Mouse (Mus musculus): ENCODE measurements around the gene Clpp. TPM values are rescaled to one million over a fixed set of nuclear protein-coding genes. Genes with fewer than 3 reads are reported as not detected.
A peak's percentile ranks its signal among the peaks of the same experiment; 100 is the strongest.

Gene Clpp
- total and polyA plus RNA-seq, 2 experiments from 2014 or later, result 105 to 159 TPM

DNA sequence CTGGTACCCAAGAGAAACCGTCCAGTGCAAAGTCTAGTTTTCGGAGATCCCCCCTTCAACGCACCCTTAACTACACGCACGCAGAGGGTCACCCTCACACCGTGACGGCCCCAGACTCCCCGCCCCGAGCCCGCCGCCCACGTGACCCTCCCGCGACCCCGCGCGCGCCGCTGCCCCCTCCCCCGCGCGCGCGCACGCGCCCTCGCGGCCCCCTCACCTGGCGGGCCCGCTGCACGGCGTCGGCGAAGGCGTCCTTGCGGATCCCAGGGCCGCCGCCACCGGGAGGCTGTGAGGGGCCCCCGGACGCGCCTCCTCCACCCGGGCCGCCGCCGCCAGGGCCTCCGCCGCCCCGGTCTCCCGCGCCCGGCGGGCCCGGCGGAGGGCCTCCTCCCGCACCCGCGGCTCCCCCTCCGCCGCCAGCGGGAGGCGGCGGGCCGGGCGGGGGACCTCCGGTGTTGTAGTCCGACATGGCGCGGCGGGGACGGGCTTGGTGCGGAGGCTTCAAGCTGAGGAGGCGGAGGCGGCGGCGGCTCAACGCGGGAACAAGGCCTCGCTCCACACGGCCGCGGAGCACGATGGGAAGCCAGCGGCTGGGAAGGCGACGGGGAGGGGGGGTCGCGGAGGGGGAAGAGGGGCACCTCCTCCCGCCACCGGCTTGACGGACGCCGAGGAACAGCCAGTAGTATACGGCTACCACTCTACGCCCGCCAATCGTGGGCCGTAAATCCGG, 41.0 kb downstream of the Clpp start, which contains the start of gene Khsrp:
Gene Khsrp, minus strand, starts transcription at position 592 of the 730 bp plus-strand sequence.
- peak; percentile 52 for DNase-seq
- 3% methylated on average over 83 of the region's 99 CpGs for WGBS
- no peaks in the 10 kb centered on the region for H3K9me3 ChIP-seq (ENCODE audit: low read length)

DNA sequence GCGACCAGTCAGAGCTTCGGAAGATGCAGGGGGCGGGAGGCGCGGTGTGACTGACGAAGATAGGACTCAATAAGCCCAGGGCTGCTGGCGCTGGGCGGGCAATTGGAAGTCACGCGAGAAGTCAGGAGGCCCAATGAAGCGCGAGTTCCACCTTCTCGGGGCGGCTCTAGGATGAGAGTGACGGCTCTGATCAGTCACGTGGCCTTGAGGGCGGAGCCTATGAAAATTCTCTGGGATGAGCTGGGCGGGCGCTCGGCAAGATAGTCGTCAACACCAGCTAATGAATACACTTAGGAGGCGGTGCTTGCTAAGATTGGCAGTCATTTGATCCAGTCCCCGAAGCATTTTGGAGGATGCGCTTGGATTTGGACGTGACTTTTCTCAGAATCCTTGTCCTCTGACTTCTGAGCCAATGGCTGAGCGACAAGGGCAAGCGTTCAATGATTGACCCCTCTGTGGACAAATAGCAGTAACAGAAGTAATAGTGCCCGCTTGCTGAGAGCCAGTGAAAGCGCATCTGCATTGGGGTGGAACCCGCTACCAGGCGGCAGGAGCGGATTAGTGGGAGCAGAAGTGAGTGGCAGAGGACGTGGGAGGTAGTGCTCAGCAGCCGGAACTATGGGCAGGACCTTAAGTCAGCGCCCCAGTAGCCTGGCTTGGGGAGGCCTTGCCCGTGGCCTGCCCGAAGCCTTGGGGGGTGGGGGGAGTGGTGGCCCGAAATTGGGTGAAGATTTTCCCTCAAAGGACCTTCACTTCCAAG, 41.7 kb downstream of the Clpp start:
- Histone ChIP-seq H3K4me3 (ENCODE audit: low read depth, low read length) (peak overlapping the region; percentile 41), H3K27ac (ENCODE audit: low read depth, low read length) (peak overlapping the region; percentile 81), H3K36me3 (ENCODE audit: insufficient read depth) (peaks cover 12% of the 10 kb centered on the region), H3K9me3 (ENCODE audit: low read length) (no peaks in the 10 kb centered on the region), H3K9ac (peak overlapping the region; percentile 48), H3K4me2 (ENCODE audit: low read depth) (peak overlapping the region; percentile 62), H3K27me3 (ENCODE audit: insufficient read depth, low read length) (no peaks in the 10 kb centered on the region), H3K4me1 (ENCODE audit: insufficient read depth) (peaks cover 10% of the 10 kb centered on the region)
- DNase-seq (peak; percentile 100), ATAC-seq (peak; percentile 94)
- peak; percentile 19; the same call in 1 of the 2 replicates for TF ChIP-seq CTCF (IDR thresholded peaks at IDR 0.05; ENCODE audit: low read depth)
- WGBS, result under 1% methylated on average over 38 of the region's 38 CpGs

More for the DNA sequence above, 41.0 kb downstream of the Clpp start, which contains the start of gene Khsrp:
- no peak for TF ChIP-seq CTCF (IDR thresholded peaks at IDR 0.05; ENCODE audit: low read depth)
- Histone ChIP-seq H3K4me1 (ENCODE audit: insufficient read depth) (peaks cover 10% of the 10 kb centered on the region), H3K4me3 (ENCODE audit: low read depth, low read length) (peak within 1 kb of the TSS; percentile 99), H3K9ac (peak within 1 kb of the TSS; percentile 98), H3K27ac (ENCODE audit: low read depth, low read length) (peak within 1 kb of the TSS; percentile 96), H3K27me3 (ENCODE audit: insufficient read depth, low read length) (no peaks in the 10 kb centered on the region), H3K4me2 (ENCODE audit: low read depth) (peak within 1 kb of the TSS; percentile 91), H3K36me3 (ENCODE audit: insufficient read depth) (peaks cover 20% of the 10 kb centered on the region)
- no peak for ATAC-seq

DNA sequence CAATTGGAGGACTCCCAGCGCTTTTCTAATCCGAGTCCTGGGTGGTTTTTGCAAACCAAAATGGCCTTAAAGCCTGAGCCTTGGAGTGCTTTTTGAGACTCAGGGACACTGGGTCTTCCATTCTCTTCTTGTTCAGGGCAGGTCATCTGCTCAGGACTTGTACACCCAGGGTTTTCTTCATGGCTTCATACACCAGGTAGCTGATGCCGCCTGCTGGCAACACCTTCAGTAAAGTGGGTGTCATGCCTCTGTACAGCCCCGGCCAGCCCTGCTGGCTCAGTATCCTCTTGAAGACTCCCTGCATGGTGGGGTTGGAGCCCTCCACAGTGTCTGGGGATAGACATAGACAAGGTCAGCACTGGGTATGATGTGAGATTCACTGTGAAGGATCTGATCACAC, 42.7 kb downstream of the Clpp start:
- Histone ChIP-seq H3K27ac (ENCODE audit: low read depth, low read length) (no peak overlapping the region; the same call in 1 of the 2 replicates), H3K36me3 (ENCODE audit: insufficient read depth) (peaks cover 4% of the 10 kb centered on the region; the same call in 1 of the 2 replicates), H3K4me1 (ENCODE audit: insufficient read depth) (peaks cover 10% of the 10 kb centered on the region), H3K4me2 (ENCODE audit: low read depth) (no peak overlapping the region), H3K27me3 (ENCODE audit: insufficient read depth, low read length) (no peaks in the 10 kb centered on the region), H3K9ac (no peak overlapping the region), H3K4me3 (ENCODE audit: low read depth, low read length) (no peak overlapping the region), H3K9me3 (ENCODE audit: low read length) (no peaks in the 10 kb centered on the region)
- ATAC-seq (no peak), DNase-seq (no peak)
- no peak for TF ChIP-seq CTCF (IDR thresholded peaks at IDR 0.05; ENCODE audit: low read depth)
- WGBS, result 91% methylated on average over 4 of the region's 4 CpGs

DNA sequence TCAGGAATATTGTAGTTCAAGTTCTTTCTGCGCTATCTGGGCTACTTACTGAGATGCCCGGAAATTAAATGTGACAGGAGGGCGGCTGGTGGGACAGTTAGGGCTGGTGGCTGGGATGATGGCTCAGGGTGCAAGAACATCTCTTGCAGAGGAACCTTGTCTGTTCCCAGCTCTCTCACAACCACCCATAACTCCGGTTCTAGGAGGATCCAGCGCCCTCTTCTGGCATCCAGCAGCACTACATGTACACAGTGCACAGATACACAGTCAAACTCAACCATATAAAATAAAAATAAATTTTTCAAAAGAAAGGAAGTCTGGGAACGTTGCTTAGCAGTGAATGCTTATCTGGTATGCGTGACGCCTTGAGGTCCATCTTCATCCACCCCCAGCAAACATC, 48.9 kb downstream of the Clpp start:
- 47% methylated on average over 8 of the region's 8 CpGs for WGBS
- no peak overlapping the region for H3K4me3 ChIP-seq (ENCODE audit: low read depth, low read length)
- no peaks in the 10 kb centered on the region for H3K36me3 ChIP-seq (ENCODE audit: insufficient read depth)
- no peaks in the 10 kb centered on the region for H3K9me3 ChIP-seq (ENCODE audit: low read length)
- H3K4me2 ChIP-seq (ENCODE audit: low read depth), result no peak overlapping the region
- DNase-seq (no peak), ATAC-seq (no peak)
- H3K27ac ChIP-seq (ENCODE audit: low read depth, low read length), result no peak overlapping the region
- no peaks in the 10 kb centered on the region for H3K27me3 ChIP-seq (ENCODE audit: insufficient read depth, low read length)
- peak; percentile 32 for TF ChIP-seq CTCF (IDR thresholded peaks at IDR 0.05; ENCODE audit: low read depth)
- H3K4me1 ChIP-seq (ENCODE audit: insufficient read depth), result no peaks in the 10 kb centered on the region
- H3K9ac ChIP-seq, result no peak overlapping the region

DNA sequence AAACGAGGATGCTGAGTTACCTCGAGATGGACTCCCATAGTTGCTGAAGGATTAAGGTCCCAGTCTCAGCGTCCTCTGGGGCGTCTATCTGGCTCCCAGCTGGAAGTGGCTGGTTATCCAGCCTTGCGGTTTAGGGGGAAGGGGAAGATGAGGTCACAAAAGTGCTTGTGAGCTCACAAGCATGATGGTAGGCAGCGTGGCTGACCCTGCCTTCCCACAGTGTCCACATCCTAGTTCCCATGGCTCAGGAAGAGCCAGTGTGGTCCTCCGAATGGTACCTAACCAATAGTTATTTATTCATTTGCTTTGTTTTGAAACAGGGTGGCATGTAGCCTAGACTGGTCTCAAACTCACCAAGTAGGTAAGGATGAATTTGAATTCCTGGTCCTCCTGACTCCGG, 51.4 kb downstream of the Clpp start, which contains the start of gene Slc25a41:
Gene Slc25a41, minus strand, starts transcription at position 101 of the 400 bp plus-strand sequence.
- ATAC-seq (no peak), DNase-seq (no peak)
- H3K36me3 ChIP-seq (ENCODE audit: insufficient read depth), result peaks cover 10% of the 10 kb centered on the region
- H3K9me3 ChIP-seq (ENCODE audit: low read length), result no peaks in the 10 kb centered on the region
- no peaks in the 10 kb centered on the region for H3K4me1 ChIP-seq (ENCODE audit: insufficient read depth)
- no peak within 1 kb of the TSS for H3K4me3 ChIP-seq (ENCODE audit: low read depth, low read length)
- H3K9ac ChIP-seq, result no peak within 1 kb of the TSS
- TF ChIP-seq CTCF (IDR thresholded peaks at IDR 0.05; ENCODE audit: low read depth), result no peak
- no peak within 1 kb of the TSS for H3K4me2 ChIP-seq (ENCODE audit: low read depth)
- no peak within 1 kb of the TSS for H3K27ac ChIP-seq (ENCODE audit: low read depth, low read length)
- 76% methylated on average over 8 of the region's 8 CpGs for WGBS
- H3K27me3 ChIP-seq (ENCODE audit: insufficient read depth, low read length), result no peaks in the 10 kb centered on the region

Other genes starting within 250 kb of the Clpp start
- 1.9 and 5.4 TPM in 2 replicates for gene Nrtn, start 232.8 kb upstream of the Clpp start, total RNA-seq (2014; rRNA removed)
- gene Nrtn, start 232.8 kb upstream of the Clpp start, polyA plus RNA-seq (2015; fragmentation: Nextera tagmentation; extraction: Ambion mirVana), result 2.7 and 2.8 TPM in 2 replicates
- gene Dus3l, start 225.5 kb upstream of the Clpp start, total RNA-seq (2014; rRNA removed), result 75.1 and 75.3 TPM in 2 replicates
- gene Dus3l, start 225.5 kb upstream of the Clpp start, polyA plus RNA-seq (2015; fragmentation: Nextera tagmentation; extraction: Ambion mirVana), result 70.4 and 79.9 TPM in 2 replicates
- 0.69 and 0.71 TPM in 2 replicates for gene Prr22, start 220.1 kb upstream of the Clpp start, total RNA-seq (2014; rRNA removed)
- gene Prr22, start 220.1 kb upstream of the Clpp start, polyA plus RNA-seq (2015; fragmentation: Nextera tagmentation; extraction: Ambion mirVana), result 0.14 and 0.25 TPM in 2 replicates
- gene Rfx2, start 159.3 kb upstream of the Clpp start, total RNA-seq (2014; rRNA removed), result 2.4 and 3.6 TPM in 2 replicates
- 2.2 and 3.4 TPM in 2 replicates for gene Rfx2, start 159.3 kb upstream of the Clpp start, polyA plus RNA-seq (2015; fragmentation: Nextera tagmentation; extraction: Ambion mirVana)
- gene Acsbg2, start 115.9 kb upstream of the Clpp start, total RNA-seq (2014; rRNA removed), result not detected in 2 replicates
- not detected in 2 replicates for gene Acsbg2, start 115.9 kb upstream of the Clpp start, polyA plus RNA-seq (2015; fragmentation: Nextera tagmentation; extraction: Ambion mirVana)
- 0.14 TPM in 1 of 2 replicates, not detected in the other for gene 1700061G19Rik, start 114.8 kb upstream of the Clpp start, total RNA-seq (2014; rRNA removed)
- 0.15 and 0.48 TPM in 2 replicates for gene 1700061G19Rik, start 114.8 kb upstream of the Clpp start, polyA plus RNA-seq (2015; fragmentation: Nextera tagmentation; extraction: Ambion mirVana)
- gene Mllt1, start 54.9 kb upstream of the Clpp start, total RNA-seq (2014; rRNA removed), result 87.6 and 109 TPM in 2 replicates
- gene Mllt1, start 54.9 kb upstream of the Clpp start, polyA plus RNA-seq (2015; fragmentation: Nextera tagmentation; extraction: Ambion mirVana), result 58.5 and 65.8 TPM in 2 replicates
- gene Acer1, start 8.2 kb upstream of the Clpp start, total RNA-seq (2014; rRNA removed), result not detected in 2 replicates
- not detected in 2 replicates for gene Acer1, start 8.2 kb upstream of the Clpp start, polyA plus RNA-seq (2015; fragmentation: Nextera tagmentation; extraction: Ambion mirVana)
- 44.2 and 50.7 TPM in 2 replicates for gene Alkbh7, start 7.0 kb downstream of the Clpp start, total RNA-seq (2014; rRNA removed)
- 52.2 and 56.4 TPM in 2 replicates for gene Alkbh7, start 7.0 kb downstream of the Clpp start, polyA plus RNA-seq (2015; fragmentation: Nextera tagmentation; extraction: Ambion mirVana)
- not detected in 2 replicates for gene Pspn, start 9.7 kb downstream of the Clpp start, total RNA-seq (2014; rRNA removed)
- gene Pspn, start 9.7 kb downstream of the Clpp start, polyA plus RNA-seq (2015; fragmentation: Nextera tagmentation; extraction: Ambion mirVana), result not detected in 2 replicates
- 59.1 and 63.1 TPM in 2 replicates for gene Gtf2f1, start 21.0 kb downstream of the Clpp start, total RNA-seq (2014; rRNA removed)
- gene Gtf2f1, start 21.0 kb downstream of the Clpp start, polyA plus RNA-seq (2015; fragmentation: Nextera tagmentation; extraction: Ambion mirVana), result 76.8 and 83.0 TPM in 2 replicates
- gene Gm17949, start 21.2 kb downstream of the Clpp start, total RNA-seq (2014; rRNA removed), result not detected in 2 replicates
- 0.28 and 0.34 TPM in 2 replicates for gene Gm17949, start 21.2 kb downstream of the Clpp start, polyA plus RNA-seq (2015; fragmentation: Nextera tagmentation; extraction: Ambion mirVana)
- 49.5 and 65.5 TPM in 2 replicates for gene Khsrp, start 41.2 kb downstream of the Clpp start, total RNA-seq (2014; rRNA removed)
- 22.6 and 27.0 TPM in 2 replicates for gene Khsrp, start 41.2 kb downstream of the Clpp start, polyA plus RNA-seq (2015; fragmentation: Nextera tagmentation; extraction: Ambion mirVana)
- not detected in 2 replicates for gene Slc25a41, start 51.3 kb downstream of the Clpp start, total RNA-seq (2014; rRNA removed)
- gene Slc25a41, start 51.3 kb downstream of the Clpp start, polyA plus RNA-seq (2015; fragmentation: Nextera tagmentation; extraction: Ambion mirVana), result not detected in 2 replicates
- 2.0 and 4.0 TPM in 2 replicates for gene Crb3, start 68.8 kb downstream of the Clpp start, total RNA-seq (2014; rRNA removed)
- gene Crb3, start 68.8 kb downstream of the Clpp start, polyA plus RNA-seq (2015; fragmentation: Nextera tagmentation; extraction: Ambion mirVana), result 2.4 and 3.5 TPM in 2 replicates
- gene Slc25a23, start 69.6 kb downstream of the Clpp start, total RNA-seq (2014; rRNA removed), result 75.7 and 101 TPM in 2 replicates
- gene Slc25a23, start 69.6 kb downstream of the Clpp start, polyA plus RNA-seq (2015; fragmentation: Nextera tagmentation; extraction: Ambion mirVana), result 38.8 and 43.2 TPM in 2 replicates
- 0.92 and 1.00 TPM in 2 replicates for gene Dennd1c, start 88.2 kb downstream of the Clpp start, total RNA-seq (2014; rRNA removed)
- gene Dennd1c, start 88.2 kb downstream of the Clpp start, polyA plus RNA-seq (2015; fragmentation: Nextera tagmentation; extraction: Ambion mirVana), result 1.4 and 1.9 TPM in 2 replicates
- 131 and 157 TPM in 2 replicates for gene Tubb4a, start 97.5 kb downstream of the Clpp start, total RNA-seq (2014; rRNA removed)
- 453 and 500 TPM in 2 replicates for gene Tubb4a, start 97.5 kb downstream of the Clpp start, polyA plus RNA-seq (2015; fragmentation: Nextera tagmentation; extraction: Ambion mirVana)
- 2.1 and 3.5 TPM in 2 replicates for gene Tnfsf9, start 115.0 kb downstream of the Clpp start, total RNA-seq (2014; rRNA removed)
- 3.4 and 4.1 TPM in 2 replicates for gene Tnfsf9, start 115.0 kb downstream of the Clpp start, polyA plus RNA-seq (2015; fragmentation: Nextera tagmentation; extraction: Ambion mirVana)
- gene Cd70, start 159.5 kb downstream of the Clpp start, total RNA-seq (2014; rRNA removed), result 1.3 TPM in 1 of 2 replicates, not detected in the other
- gene Cd70, start 159.5 kb downstream of the Clpp start, polyA plus RNA-seq (2015; fragmentation: Nextera tagmentation; extraction: Ambion mirVana), result 0.47 and 0.69 TPM in 2 replicates
- gene Tnfsf14, start 203.9 kb downstream of the Clpp start, total RNA-seq (2014; rRNA removed), result not detected in 2 replicates
- not detected in 2 replicates for gene Tnfsf14, start 203.9 kb downstream of the Clpp start, polyA plus RNA-seq (2015; fragmentation: Nextera tagmentation; extraction: Ambion mirVana)
- 1.3 and 1.4 TPM in 2 replicates for gene C3, start 237.8 kb downstream of the Clpp start, total RNA-seq (2014; rRNA removed)
- gene C3, start 237.8 kb downstream of the Clpp start, polyA plus RNA-seq (2015; fragmentation: Nextera tagmentation; extraction: Ambion mirVana), result 0.77 and 1.2 TPM in 2 replicates

Measured in forebrain, postnatal 0 days (tissue).